In genomic region chr1:169417979-169418664, GRCm38 (mm10) we compare ENCODE assay signal across 16 mouse cellular contexts.
DNase-seq lines count a peak whose midpoint lies in the region; ATAC-seq and TF ChIP-seq lines count a peak whose summit lies in the region.
"Had no signal": no experiment of that assay in that cellular context is flagged by ENCODE, and none has a peak within 500 bp of the region (broad histone marks: within the 10 kb centered on the region; RNA-seq: fewer than 3 reads in every experiment).

No protein-coding gene starts in this region.

- 84% methylated on average over 10 of the region's 10 CpGs for WGBS in midbrain, embryonic 12.5 days
- 88% methylated on average over 10 of the region's 10 CpGs for WGBS in midbrain, embryonic 10.5 days
- 58% methylated on average over 10 of the region's 10 CpGs for WGBS in embryonic facial prominence, embryonic 14.5 days
- WGBS in midbrain, postnatal 0 days = 54% methylated on average over 10 of the region's 10 CpGs

- H3K27me3 ChIP-seq in midbrain, embryonic 12.5 days = no peaks in the 10 kb centered on the region
- no peaks in the 10 kb centered on the region for H3K27me3 ChIP-seq in midbrain, embryonic 10.5 days (ENCODE audit: low read depth, poor library complexity, severe bottlenecking)
- no peaks in the 10 kb centered on the region; the same call in 1 of the 2 replicates for H3K27me3 ChIP-seq in embryonic facial prominence, embryonic 14.5 days (replicated peaks; ENCODE audit: control insufficient read depth, insufficient read depth, low read length)
- no peaks in the 10 kb centered on the region for H3K27me3 ChIP-seq in midbrain, postnatal 0 days (ENCODE audit: insufficient read depth, low read length)

- DNase-seq in midbrain, embryonic 10.5 days (ENCODE audit: low spot score) = no peak
- peak; percentile 34 for DNase-seq in brain, adult 2 months (ENCODE audit: low read depth, low spot score)
- peak; percentile 56 for DNase-seq in embryonic facial prominence, embryonic 14.5 days (ENCODE audit: low spot score)
- DNase-seq in midbrain, postnatal 0 days (ENCODE audit: low spot score) = peak; percentile 17
- DNase-seq in left cerebral cortex, adult 11 months (ENCODE audit: low spot score) = no peak
- no peak for DNase-seq in thymus, postnatal 0 days (ENCODE audit: low spot score)
- DNase-seq: cerebellum, adult 9-10 months; heart, adult 2 months; kidney, adult 11 months; kidney, postnatal 14 days; layer of hippocampus, adult 9-11 months; right cerebral cortex, postnatal 14 days; thymus, postnatal 4 days had no signal

- no peak overlapping the region for H3K9ac ChIP-seq in midbrain, embryonic 12.5 days (replicated peaks)
- no peak overlapping the region for H3K9ac ChIP-seq in embryonic facial prominence, embryonic 14.5 days (ENCODE audit: low read depth, low read length)
- H3K9ac ChIP-seq in midbrain, postnatal 0 days (replicated peaks; ENCODE audit: low read length, poor library complexity, severe bottlenecking) = no peak overlapping the region
- H3K9ac ChIP-seq: lung, embryonic 14.5 days had no signal

- TF ChIP-seq CTCF in midbrain, postnatal 0 days (IDR thresholded peaks at IDR 0.05) = no peak

- no peak for ATAC-seq in midbrain, embryonic 12.5 days (ENCODE audit: low FRiP score, low read depth)
- ATAC-seq in embryonic facial prominence, embryonic 14.5 days (ENCODE audit: low read depth) = no peak
- peak; percentile 60; the same call in 1 of the 2 replicates for ATAC-seq in midbrain, postnatal 0 days (ENCODE audit: low FRiP score)

- H3K4me3 ChIP-seq in midbrain, embryonic 12.5 days = no peak overlapping the region
- H3K4me3 ChIP-seq in midbrain, embryonic 10.5 days = no peak overlapping the region
- no peak overlapping the region for H3K4me3 ChIP-seq in embryonic facial prominence, embryonic 14.5 days (ENCODE audit: low read depth, low read length)
- H3K4me3 ChIP-seq in midbrain, postnatal 0 days (ENCODE audit: low read depth, low read length) = no peak overlapping the region
- H3K4me3 ChIP-seq: heart, adult 2 months; hindbrain, embryonic 10.5 days had no signal

- no peaks in the 10 kb centered on the region for H3K4me1 ChIP-seq in midbrain, embryonic 12.5 days
- H3K4me1 ChIP-seq in midbrain, embryonic 10.5 days = no peaks in the 10 kb centered on the region
- no peaks in the 10 kb centered on the region for H3K4me1 ChIP-seq in embryonic facial prominence, embryonic 14.5 days (ENCODE audit: control insufficient read depth, insufficient read depth, low read length)
- H3K4me1 ChIP-seq in midbrain, postnatal 0 days (ENCODE audit: insufficient read depth, low read length) = no peaks in the 10 kb centered on the region
- H3K4me1 ChIP-seq: hindbrain, embryonic 10.5 days had no signal

- H3K27ac ChIP-seq in midbrain, embryonic 12.5 days (replicated peaks) = 0 out of 2 replicates have a peak overlapping the region, but pooled peaks have one; percentile 8
- no peak overlapping the region for H3K27ac ChIP-seq in midbrain, embryonic 10.5 days (replicated peaks)
- H3K27ac ChIP-seq in embryonic facial prominence, embryonic 14.5 days (replicated peaks; ENCODE audit: low read depth, low read length) = no peak overlapping the region
- H3K27ac ChIP-seq in midbrain, postnatal 0 days (ENCODE audit: low read depth, low read length) = peak overlapping the region; percentile 32; the same call in 1 of the 2 replicates
- H3K27ac ChIP-seq: heart, adult 2 months; hindbrain, embryonic 10.5 days had no signal

- no peaks in the 10 kb centered on the region for H3K9me3 ChIP-seq in midbrain, embryonic 12.5 days
- no peaks in the 10 kb centered on the region for H3K9me3 ChIP-seq in midbrain, embryonic 10.5 days (replicated peaks)
- no peaks in the 10 kb centered on the region for H3K9me3 ChIP-seq in embryonic facial prominence, embryonic 14.5 days (ENCODE audit: control insufficient read depth, low read length)
- H3K9me3 ChIP-seq in midbrain, postnatal 0 days (ENCODE audit: low read length) = no peaks in the 10 kb centered on the region
- H3K9me3 ChIP-seq: hindbrain, embryonic 10.5 days had no signal

- H3K4me2 ChIP-seq in midbrain, embryonic 12.5 days (replicated peaks) = no peak overlapping the region
- no peak overlapping the region; the same call in 1 of the 2 replicates for H3K4me2 ChIP-seq in embryonic facial prominence, embryonic 14.5 days (ENCODE audit: low read depth, low read length)
- no peak overlapping the region for H3K4me2 ChIP-seq in midbrain, postnatal 0 days (ENCODE audit: low read depth, low read length, poor library complexity, severe bottlenecking)
- H3K4me2 ChIP-seq: lung, embryonic 14.5 days had no signal

- no peaks in the 10 kb centered on the region for H3K36me3 ChIP-seq in midbrain, embryonic 12.5 days
- no peaks in the 10 kb centered on the region for H3K36me3 ChIP-seq in midbrain, embryonic 10.5 days
- no peaks in the 10 kb centered on the region for H3K36me3 ChIP-seq in embryonic facial prominence, embryonic 14.5 days (ENCODE audit: control insufficient read depth, insufficient read depth, low read length)
- no peaks in the 10 kb centered on the region for H3K36me3 ChIP-seq in midbrain, postnatal 0 days (ENCODE audit: insufficient read depth, low read length)
- H3K36me3 ChIP-seq: hindbrain, embryonic 10.5 days had no signal

Comparison
In these comparisons a context has a peak if more than half of its experiments do, and no peak if none do; other contexts are left out.
1. H3K27ac ChIP-seq: peak in midbrain, embryonic 12.5 days (single experiment) and midbrain, postnatal 0 days (single experiment); none in midbrain, embryonic 10.5 days (single experiment) and embryonic facial prominence, embryonic 14.5 days (single experiment).
2. DNase-seq: peak in brain, adult 2 months (single experiment), embryonic facial prominence, embryonic 14.5 days (single experiment) and midbrain, postnatal 0 days (single experiment); none in midbrain, embryonic 10.5 days (single experiment), left cerebral cortex, adult 11 months (single experiment) and thymus, postnatal 0 days (single experiment).